Mouse (Mus musculus) lung, embryonic 14.5 days (tissue): ENCODE measurements around the gene AC109138.7. TPM values are rescaled to one million over a fixed set of nuclear protein-coding genes. Genes with fewer than 3 reads are reported as not detected.

Experiments used
- ATAC-seq: fragments of 200-750 bp; cut with Nextera tagmentation; 2 replicates; pipeline ENCODE4 v1.8.0; 2017; ENCODE audit warnings: mild to moderate bottlenecking, moderate TSS enrichment, moderate library complexity; ENCODE audit not compliant: insufficient read depth
- DNase-seq: peaks from one replicate; pipeline ENCODE4 v3.0.0-alpha.2; 2015
- H3K27ac ChIP-seq: fragments of 300-500 bp; sonication (generic); 2 replicates; pipeline ENCODE4 v1.5.1; 2014; ENCODE audit warnings: low read depth, mild to moderate bottlenecking, moderate library complexity
- H3K27me3 ChIP-seq: fragments of 300-500 bp; sonication (generic); 2 replicates; pipeline ENCODE4 v1.6.1; 2014; ENCODE audit warnings: low read length, control low read depth; ENCODE audit not compliant: insufficient read depth
- H3K36me3 ChIP-seq: fragments of 300-500 bp; sonication (generic); 2 replicates; pipeline ENCODE4 v1.6.1; 2014; ENCODE audit warnings: control low read depth; ENCODE audit not compliant: insufficient read depth
- H3K4me1 ChIP-seq: fragments of 300-500 bp; sonication (generic); 2 replicates; pipeline ENCODE4 v1.6.1; 2014; ENCODE audit warnings: antibody characterized with exemption, control low read depth; ENCODE audit not compliant: insufficient read depth
- H3K4me2 ChIP-seq: fragments of 300-500 bp; sonication (generic); 2 replicates; pipeline ENCODE4 v1.6.1; 2014; ENCODE audit warnings: mild to moderate bottlenecking
- H3K4me3 ChIP-seq: fragments of 300-500 bp; sonication (generic); 2 replicates; pipeline ENCODE4 v1.5.1; 2014; ENCODE audit warnings: low read depth, low read length
- H3K9ac ChIP-seq: fragments of 300-500 bp; sonication (generic); 2 replicates; pipeline ENCODE4 v1.6.1; 2014
- H3K9me3 ChIP-seq: fragments of 300-500 bp; sonication (generic); 2 replicates; pipeline ENCODE4 v1.6.1; 2016; ENCODE audit warnings: low read depth, low read length, control low read depth
- CTCF ChIP-seq: IDR thresholded peaks from 2 replicates; pipeline ENCODE4 v1.5.1; 2016; ENCODE audit warnings: antibody characterized with exemption, low read depth
- WGBS: fragments of 180-500 bp; shearing (Covaris S2); extraction: QIAGEN DNeasy Blood & Tissue Kit; methylation state at CpG from one replicate; pipeline ENCODE4 v1.1.7; 2014; 5-methylcytosine and 5-hydroxymethylcytosine counted together
- polyA plus RNA-seq: library from polyadenylated mRNA; unstranded; fragments of >200 nt; fragmentation: Nextera tagmentation; extraction: Ambion mirVana; gene quantifications from 2 replicates; pipeline ENCODE4 v1.2.1, GENCODE M21; 2014

Gene AC109138.7
- polyA plus RNA-seq, 1 experiment from 2014 or later, result not detected

GRCm38 (mm10) chr19:4193129-4193528 is 21.0 kb upstream of the AC109138.7 start:
- Histone ChIP-seq H3K4me2 (peak overlapping the region; percentile 98), H3K27me3 (no peaks in the 10 kb centered on the region), H3K9ac (peak overlapping the region; percentile 95), H3K27ac (peak overlapping the region; percentile 90; the same call in 1 of the 2 replicates), H3K9me3 (no peaks in the 10 kb centered on the region), H3K4me3 (peak overlapping the region; percentile 96), H3K36me3 (peaks cover 47% of the 10 kb centered on the region), H3K4me1 (peaks cover 11% of the 10 kb centered on the region)
- ATAC-seq (no peak), DNase-seq (peak; percentile 8)
- no peak for TF ChIP-seq CTCF
- 42% methylated on average over 6 of the region's 6 CpGs for WGBS

- no peak overlapping the region for H3K27ac ChIP-seq
- no peak overlapping the region for H3K9ac ChIP-seq
- DNase-seq, result no peak
- WGBS, result 79% methylated on average over 8 of the region's 8 CpGs
- H3K4me3 ChIP-seq, result no peak overlapping the region
- H3K27me3 ChIP-seq, result no peaks in the 10 kb centered on the region
- TF ChIP-seq CTCF, result no peak
- ATAC-seq, result no peak
- H3K36me3 ChIP-seq, result peaks cover 56% of the 10 kb centered on the region
- peaks cover 11% of the 10 kb centered on the region for H3K4me1 ChIP-seq
- peak overlapping the region; percentile 98; the same call in 1 of the 2 replicates for H3K4me2 ChIP-seq
- H3K9me3 ChIP-seq, result no peaks in the 10 kb centered on the region
Observed at GRCm38 (mm10) chr19:4194021-4194724, 20.0 kb upstream of the AC109138.7 start.

- H3K9me3 ChIP-seq, result no peaks in the 10 kb centered on the region
- H3K4me3 ChIP-seq, result no peak overlapping the region
- DNase-seq (no peak), ATAC-seq (no peak)
- H3K36me3 ChIP-seq, result peaks cover 63% of the 10 kb centered on the region
- H3K4me2 ChIP-seq, result no peak overlapping the region
- H3K27me3 ChIP-seq, result no peaks in the 10 kb centered on the region
- no peak for TF ChIP-seq CTCF
- peaks cover 11% of the 10 kb centered on the region for H3K4me1 ChIP-seq
- H3K9ac ChIP-seq, result no peak overlapping the region
- no peak overlapping the region for H3K27ac ChIP-seq
- WGBS, result 74% methylated on average over 12 of the region's 12 CpGs
Observed at GRCm38 (mm10) chr19:4194776-4195650, 19.1 kb upstream of the AC109138.7 start.

GRCm38 (mm10) chr19:4196048-4196447 is 18.1 kb upstream of the AC109138.7 start:
- peaks cover 19% of the 10 kb centered on the region for H3K4me1 ChIP-seq
- no peak overlapping the region for H3K4me2 ChIP-seq
- ATAC-seq, result no peak
- no peak overlapping the region for H3K9ac ChIP-seq
- 56% methylated on average over 2 of the region's 2 CpGs for WGBS
- no peak for DNase-seq
- H3K36me3 ChIP-seq, result peaks cover 68% of the 10 kb centered on the region
- TF ChIP-seq CTCF, result no peak
- no peaks in the 10 kb centered on the region for H3K27me3 ChIP-seq
- H3K4me3 ChIP-seq, result no peak overlapping the region
- no peak overlapping the region for H3K27ac ChIP-seq
- H3K9me3 ChIP-seq, result no peaks in the 10 kb centered on the region

GRCm38 (mm10) chr19:4196548-4196947 is 17.6 kb upstream of the AC109138.7 start:
- Histone ChIP-seq H3K27me3 (no peaks in the 10 kb centered on the region), H3K4me3 (no peak overlapping the region), H3K36me3 (peaks cover 68% of the 10 kb centered on the region), H3K27ac (no peak overlapping the region), H3K4me2 (no peak overlapping the region), H3K4me1 (peaks cover 15% of the 10 kb centered on the region), H3K9me3 (no peaks in the 10 kb centered on the region), H3K9ac (no peak overlapping the region)
- 44% methylated on average over 5 of the region's 5 CpGs for WGBS
- TF ChIP-seq CTCF, result no peak
- ATAC-seq (no peak), DNase-seq (peak; percentile 15)

- no peak overlapping the region for H3K9ac ChIP-seq
- no peak for ATAC-seq
- H3K4me1 ChIP-seq, result peaks cover 16% of the 10 kb centered on the region
- H3K9me3 ChIP-seq, result no peaks in the 10 kb centered on the region
- no peaks in the 10 kb centered on the region for H3K27me3 ChIP-seq
- WGBS, result 55% methylated on average over 3 of the region's 3 CpGs
- H3K27ac ChIP-seq, result no peak overlapping the region
- TF ChIP-seq CTCF, result no peak
- H3K36me3 ChIP-seq, result peaks cover 68% of the 10 kb centered on the region
- DNase-seq, result no peak
- no peak overlapping the region for H3K4me3 ChIP-seq
- H3K4me2 ChIP-seq, result no peak overlapping the region
Observed at GRCm38 (mm10) chr19:4197180-4197579, 17.0 kb upstream of the AC109138.7 start.

GRCm38 (mm10) chr19:4201291-4201909 is 12.8 kb upstream of the AC109138.7 start, which contains the start of gene Rad9a:
TSS of gene Rad9a (minus strand) at chr19:4201662.
- H3K9ac ChIP-seq, result peak within 1 kb of the TSS; percentile 89
- H3K4me1 ChIP-seq, result peaks cover 12% of the 10 kb centered on the region
- no peak for TF ChIP-seq CTCF
- H3K9me3 ChIP-seq, result no peaks in the 10 kb centered on the region
- H3K27ac ChIP-seq, result peak within 1 kb of the TSS; percentile 61
- DNase-seq (peak; percentile 99), ATAC-seq (peak; percentile 87)
- WGBS, result under 1% methylated on average over 34 of the region's 34 CpGs
- no peaks in the 10 kb centered on the region for H3K27me3 ChIP-seq
- peak within 1 kb of the TSS; percentile 99 for H3K4me2 ChIP-seq
- peak within 1 kb of the TSS; percentile 81 for H3K4me3 ChIP-seq
- H3K36me3 ChIP-seq, result peaks cover 33% of the 10 kb centered on the region
